Mouse (Mus musculus): Measurements from ENCODE around the gene Fjx1.

Gene Fjx1

DNA sequence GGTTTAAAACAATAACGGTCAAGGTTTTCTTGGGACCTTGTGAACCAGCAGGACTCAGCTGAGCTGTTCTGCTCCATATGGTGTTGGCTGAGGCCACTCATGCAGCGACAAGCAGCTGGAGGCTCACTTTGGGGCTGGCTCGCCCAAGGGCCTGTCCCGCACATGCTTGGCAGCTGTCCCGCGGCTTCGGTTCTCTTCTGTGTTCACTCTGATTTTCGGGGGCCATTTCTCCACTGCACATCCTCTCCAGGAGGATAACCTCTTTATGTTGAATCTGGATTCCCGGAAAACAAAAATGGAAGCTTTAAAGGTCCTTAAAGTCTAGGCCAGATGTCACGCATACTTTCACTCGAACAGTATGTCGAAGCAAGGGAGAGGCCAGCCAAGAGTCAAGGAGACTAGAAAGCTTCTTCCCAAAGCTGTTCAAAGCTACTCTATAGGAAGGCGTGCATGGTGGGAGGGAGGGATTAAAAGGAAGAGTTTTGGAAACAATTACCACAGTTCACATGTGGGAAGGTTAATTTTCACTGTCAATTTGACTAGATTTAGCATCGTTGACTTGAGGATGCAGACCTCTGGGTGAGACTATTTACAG lies 36.1 kb downstream of the Fjx1 start:
- DNase-seq = peak; percentile 57

DNA sequence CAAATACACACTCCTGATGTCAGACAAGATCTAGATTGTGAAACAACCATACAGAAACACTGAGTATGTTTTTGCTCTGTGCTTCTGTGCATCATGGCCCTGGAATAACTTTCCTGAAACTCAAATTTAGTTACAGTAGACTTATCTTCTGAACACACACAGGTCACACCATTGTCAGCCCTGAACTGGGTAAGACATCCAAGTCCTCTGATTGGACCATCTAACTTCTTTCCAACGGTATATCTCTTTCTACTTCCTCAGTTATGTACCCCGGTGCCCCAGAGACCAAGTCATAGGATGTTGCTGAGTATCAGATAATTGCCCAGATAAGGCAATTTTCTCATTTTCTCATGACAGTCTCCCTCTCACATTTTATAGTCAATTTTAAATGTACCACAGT lies 39.6 kb downstream of the Fjx1 start:
- no peak for DNase-seq

DNA sequence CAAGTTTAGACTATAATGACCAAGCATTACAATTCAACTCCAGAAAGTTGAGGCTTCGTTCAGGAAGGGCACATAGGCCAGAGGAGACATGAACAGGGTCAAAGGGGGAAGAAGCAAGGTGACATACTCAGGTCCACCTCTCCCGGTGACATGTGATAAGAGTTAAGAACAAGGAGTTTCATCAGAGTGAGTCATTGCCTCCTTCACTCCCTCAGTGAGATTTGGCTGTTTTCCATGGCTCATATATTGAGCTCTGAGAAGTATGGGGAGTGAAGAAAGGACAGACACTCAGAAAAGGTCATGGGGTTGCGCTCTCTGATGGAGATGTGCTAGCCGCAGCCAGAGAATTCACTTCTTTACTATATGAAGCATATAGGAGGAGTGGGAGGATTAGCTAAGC lies 41.7 kb downstream of the Fjx1 start:
- DNase-seq = no peak

DNA sequence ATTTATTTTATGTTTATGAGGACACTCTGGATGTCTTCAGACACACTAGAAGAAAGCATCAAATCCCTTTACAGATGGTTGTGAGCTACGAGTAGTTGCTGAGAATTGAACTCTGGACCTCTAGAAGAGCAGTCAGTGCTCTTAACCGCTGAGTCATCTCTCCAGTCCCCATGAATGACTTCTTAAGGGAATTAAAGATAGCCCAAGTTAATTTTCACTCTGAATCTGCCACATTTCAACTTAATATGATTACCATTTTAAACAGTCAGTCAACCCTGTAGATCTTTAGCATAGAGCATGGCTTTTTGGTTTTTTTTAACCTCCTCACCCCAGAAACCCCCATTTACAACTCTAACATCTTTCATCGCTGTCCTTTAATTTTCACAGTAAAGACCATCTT lies 42.6 kb downstream of the Fjx1 start:
- DNase-seq = no peak

DNA sequence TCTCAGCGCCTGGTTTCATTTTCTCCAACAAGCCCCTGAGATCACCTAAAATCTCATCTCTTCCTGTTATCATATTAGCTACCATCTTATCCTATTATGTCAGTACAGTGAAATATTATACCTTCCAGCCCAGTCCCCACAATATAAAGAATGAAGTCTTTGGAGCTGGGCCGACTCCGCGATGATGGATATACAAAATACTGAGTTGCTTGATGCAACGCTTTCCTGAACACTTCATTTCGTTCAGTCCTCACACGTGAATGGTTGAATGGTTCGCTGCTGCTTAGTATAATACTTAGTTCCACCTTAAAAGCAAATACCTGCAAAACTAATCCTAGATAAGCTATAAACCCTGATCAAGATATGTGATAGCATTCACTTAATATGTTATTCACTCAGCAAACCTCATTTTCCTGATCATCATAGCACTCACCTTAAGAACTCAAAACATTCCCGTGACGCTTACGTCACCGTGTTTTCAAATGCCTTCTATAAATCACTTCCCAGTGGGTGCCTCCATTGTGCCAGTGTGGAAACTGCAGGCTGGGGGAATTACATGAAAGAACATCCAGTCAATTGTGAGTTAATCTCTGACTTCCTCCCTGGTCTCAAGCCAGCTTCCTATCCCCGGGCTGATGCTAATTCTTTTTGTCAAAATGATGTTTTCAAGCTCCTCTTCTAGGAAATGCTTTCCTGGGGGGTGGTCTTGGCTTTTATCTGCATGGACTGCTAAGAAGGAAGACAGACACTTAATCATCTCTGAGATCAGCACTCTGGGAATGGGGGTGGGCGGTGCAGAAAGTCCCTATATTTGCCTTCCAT lies 44.7 kb downstream of the Fjx1 start, which contains the start of gene Trim44:
Gene Trim44, minus strand, starts transcription at position 466 of the 822 bp plus-strand sequence.
- peak; percentile 57 for DNase-seq

DNA sequence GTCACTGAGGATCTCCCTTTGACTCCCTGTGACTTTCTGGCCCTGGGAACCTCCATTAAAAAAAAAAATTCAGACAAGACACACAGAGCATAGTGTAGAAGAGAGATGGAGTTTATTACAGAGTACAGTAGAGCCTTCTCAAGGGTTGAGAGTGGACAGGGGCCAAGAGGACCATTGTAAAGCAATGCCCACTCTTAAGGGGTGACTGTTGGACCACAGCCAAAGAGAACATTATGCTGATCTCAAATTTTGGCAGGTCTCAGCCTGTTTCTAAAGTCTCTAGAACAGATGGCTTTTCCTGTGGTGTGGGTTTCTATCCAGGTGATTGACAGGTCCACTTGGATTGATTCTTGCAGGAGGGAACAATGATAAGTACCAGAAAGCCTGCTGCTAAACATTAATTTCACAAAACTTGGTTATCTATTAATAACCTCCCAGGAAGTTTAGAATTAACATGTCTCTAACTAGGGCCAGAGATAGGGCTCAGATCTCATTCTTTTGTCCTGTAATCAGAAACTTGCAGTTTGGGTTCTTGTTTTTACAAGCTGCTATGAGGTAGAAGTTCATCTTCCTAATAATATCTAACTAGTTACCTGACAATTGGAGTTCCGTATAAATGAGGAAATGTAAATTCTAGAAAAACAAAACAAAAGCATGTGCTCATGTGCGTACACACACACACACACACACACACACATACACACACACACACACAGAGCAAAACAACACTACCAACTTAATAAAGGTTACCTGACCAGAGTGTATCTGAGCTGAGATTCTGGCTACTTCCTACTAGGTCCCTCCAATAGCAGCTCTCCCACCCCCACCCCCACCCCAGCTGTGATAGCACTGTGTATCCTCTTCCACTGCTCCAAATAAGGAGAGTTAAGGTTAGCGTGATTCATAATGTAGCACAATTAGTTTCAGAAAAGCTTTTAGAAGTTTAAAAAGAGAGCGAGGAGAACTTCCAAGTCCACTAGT lies 45.7 kb downstream of the Fjx1 start:
- no peak for DNase-seq

DNA sequence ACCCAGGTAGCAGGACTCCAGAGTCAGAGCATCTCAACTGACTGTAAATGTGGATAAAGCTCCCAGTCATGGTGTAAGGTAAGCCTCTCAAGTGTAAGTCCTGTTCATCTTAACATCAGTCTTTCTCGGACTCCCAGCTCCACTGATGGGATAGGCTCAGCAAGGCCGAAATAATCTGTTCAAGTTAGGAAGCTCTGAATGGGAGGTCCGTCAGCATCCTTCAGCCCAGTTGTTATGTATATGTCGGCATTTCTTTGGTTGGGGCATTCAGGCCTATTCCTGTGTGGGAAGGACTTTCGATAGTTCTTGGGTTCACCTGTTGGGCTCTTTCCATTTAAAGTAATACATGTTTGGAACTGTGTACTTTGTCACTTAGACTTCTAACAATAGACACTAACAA lies 48.3 kb downstream of the Fjx1 start:
- no peak for DNase-seq

DNA sequence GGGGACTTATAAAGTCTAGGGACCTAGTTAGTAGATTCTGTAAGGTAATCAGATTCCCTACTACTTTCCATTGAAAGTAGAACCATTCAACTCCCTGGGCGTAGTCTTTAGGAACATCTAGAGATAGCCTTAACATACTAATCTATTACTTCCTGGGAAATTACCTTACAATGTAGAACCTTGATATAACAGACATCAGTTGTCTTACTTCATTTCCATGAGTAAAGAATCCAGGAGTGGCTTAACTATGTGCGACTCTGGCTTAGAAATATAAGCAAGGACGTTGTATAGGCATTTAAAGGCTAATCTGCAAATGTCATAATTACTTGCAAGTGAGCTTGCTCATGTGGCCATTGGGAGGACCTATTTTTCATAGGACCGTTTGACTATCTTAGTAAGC lies 49.0 kb downstream of the Fjx1 start:
- DNase-seq = no peak

DNA sequence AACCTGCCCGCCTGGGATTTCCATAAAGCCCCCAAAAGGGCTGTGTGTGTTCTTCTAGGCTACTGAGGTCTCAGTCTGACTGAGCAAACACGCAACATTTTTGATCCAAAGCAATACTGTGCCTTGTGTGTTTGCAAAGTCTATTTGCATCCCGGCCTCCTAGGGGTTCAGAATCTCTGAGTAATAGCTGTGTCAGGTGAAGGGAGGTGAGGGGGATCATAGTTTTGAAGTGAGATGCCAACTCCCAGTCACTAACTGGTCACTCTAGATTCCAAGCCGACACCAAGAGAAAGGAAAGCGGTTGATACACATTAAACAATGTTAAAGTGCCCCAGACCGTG lies 51.0 kb downstream of the Fjx1 start:
- no peak for DNase-seq

DNA sequence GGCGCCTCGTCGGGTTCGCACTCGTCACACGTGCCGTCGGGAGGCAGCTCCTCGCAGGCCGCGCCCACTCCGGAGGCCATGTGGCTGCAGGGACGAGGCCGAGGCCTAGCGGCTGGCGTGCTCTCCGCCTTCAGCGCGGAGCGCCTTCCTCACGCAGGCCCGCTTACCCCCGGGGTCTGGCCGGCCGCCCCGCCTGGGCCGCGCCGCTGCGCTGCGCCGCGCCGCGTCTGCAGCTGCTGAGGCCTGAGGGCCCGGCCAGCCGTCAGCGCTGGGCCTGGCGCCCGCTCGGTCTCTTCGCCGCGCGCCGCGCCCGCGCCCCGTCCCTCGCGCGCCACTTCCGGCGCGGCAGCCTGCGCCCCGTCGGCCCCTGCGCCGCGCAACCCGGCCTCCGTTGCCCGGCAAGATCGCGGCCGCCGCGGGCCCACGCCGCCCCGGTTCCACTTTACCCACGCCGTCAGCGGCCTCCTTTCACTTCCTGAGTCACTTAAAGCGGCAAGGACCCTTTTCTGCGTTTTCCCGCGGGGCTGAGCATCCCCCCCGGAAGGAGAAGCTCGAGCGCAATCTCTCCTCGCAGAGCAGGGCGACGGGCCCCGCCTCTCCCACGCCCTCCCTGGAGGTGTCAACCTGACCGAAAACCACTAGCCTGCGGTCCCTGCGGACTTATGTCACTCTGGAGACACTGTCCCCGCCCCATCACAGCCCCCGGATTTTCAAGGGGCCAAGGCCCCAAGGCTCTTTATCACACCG lies 51.5 kb downstream of the Fjx1 start:
- DNase-seq = peak; percentile 91

DNA sequence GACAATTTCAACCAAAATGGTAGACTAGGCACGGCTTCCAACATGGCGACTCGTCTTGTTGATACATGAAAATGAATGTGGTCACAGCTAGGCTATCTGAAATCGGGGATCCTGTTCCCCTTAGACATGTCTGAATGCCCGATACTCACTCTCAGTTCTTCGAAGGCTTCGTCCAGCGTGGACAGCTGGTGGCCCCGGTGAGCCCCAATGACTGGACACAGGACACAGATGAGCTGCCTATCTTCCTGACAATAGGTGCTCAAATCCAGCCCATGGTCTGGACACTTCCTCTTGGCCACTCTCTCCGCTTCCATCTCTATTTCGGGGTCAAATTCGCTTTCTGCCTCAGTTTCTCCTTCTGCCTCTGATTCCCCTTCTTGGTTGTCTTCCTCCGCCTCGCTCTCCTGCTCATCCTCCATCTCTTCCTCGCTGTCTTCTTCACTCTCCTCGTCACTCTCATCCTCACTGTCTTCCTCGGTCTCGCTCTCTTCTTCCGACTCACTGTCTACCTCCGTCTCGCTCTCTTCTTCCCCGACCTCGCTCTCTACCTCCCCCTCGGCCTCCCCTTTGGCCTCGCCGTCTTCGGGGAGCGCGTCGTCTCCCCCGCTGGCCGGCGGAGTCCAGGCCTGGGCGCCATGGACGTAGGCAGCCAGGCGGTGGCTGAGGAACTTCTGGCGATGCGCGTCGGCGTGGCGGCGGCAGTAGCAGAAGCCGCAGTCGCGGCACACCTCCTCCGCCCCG lies 52.3 kb downstream of the Fjx1 start:
- no peak for DNase-seq

Measured in kidney, postnatal 10 days (tissue).